Mouse (Mus musculus): ENCODE data around the gene Prr7. TPM values are rescaled to one million over a fixed set of nuclear protein-coding genes. Genes with fewer than 3 reads are reported as not detected.

Gene Prr7
- total and polyA plus RNA-seq, 3 experiments = 0.60 to 1.2 (median 0.89) TPM

GRCm38 (mm10) chr13:55444286-55444936 is 19.7 kb upstream of the Prr7 start (continued):
- peak; percentile 40; the same call in 1 of the 2 replicates for TF ChIP-seq ETS1 (conservative IDR thresholded peaks at IDR 0.05; ENCODE audit: low read depth, low read length)
- no peak for TF ChIP-seq E2F4 (IDR thresholded peaks at IDR 0.05; ENCODE audit: insufficient replicate concordance, low read depth, low read length)
- peak; percentile 44 for TF ChIP-seq BHLHE40 (IDR thresholded peaks at IDR 0.05; ENCODE audit: low read depth, low read length)
- no peak for TF ChIP-seq JUND (conservative IDR thresholded peaks at IDR 0.05; ENCODE audit: low read depth, low read length)
- no peak for TF ChIP-seq UBTF (IDR thresholded peaks at IDR 0.05; ENCODE audit: low read depth, low read length)
- peak; percentile 79; the same call in 1 of the 2 replicates for TF ChIP-seq TCF12 (IDR thresholded peaks at IDR 0.05; ENCODE audit: low read depth, low read length)
- TF ChIP-seq CHD2 (IDR thresholded peaks at IDR 0.05; ENCODE audit: low read length) = no peak
- no peak for TF ChIP-seq ZNF384 (IDR thresholded peaks at IDR 0.05; ENCODE audit: low read depth, low read length)
- TF ChIP-seq RCOR1 (conservative IDR thresholded peaks at IDR 0.05; ENCODE audit: low read depth, low read length) = 0 out of 2 replicates have a peak, but pooled peaks have one; percentile 35
- no peak for TF ChIP-seq PAX5 (IDR thresholded peaks at IDR 0.05; ENCODE audit: low read length)
- TF ChIP-seq CHD1 (IDR thresholded peaks at IDR 0.05; ENCODE audit: low read depth, low read length) = no peak
- no peak for TF ChIP-seq MAFK (IDR thresholded peaks at IDR 0.05; ENCODE audit: insufficient replicate concordance, low read length)
- peak; percentile 75; the same call in 1 of the 2 replicates for TF ChIP-seq ZMIZ1 (IDR thresholded peaks at IDR 0.05; ENCODE audit: low read depth, low read length)
- peak; percentile 27; the same call in 1 of the 2 replicates for TF ChIP-seq IRF4 (IDR thresholded peaks at IDR 0.05; ENCODE audit: low read depth, low read length)
- no peak for TF ChIP-seq JUN (IDR thresholded peaks at IDR 0.05; ENCODE audit: insufficient read depth, low read depth, low read length)

GRCm38 (mm10) chr13:55444937-55445315 is 19.1 kb upstream of the Prr7 start, which contains the start of gene Grk6:
Grk6 (plus strand) TSS chr13:55445072.
- peak; percentile 99 for DNase-seq (ENCODE audit: extremely low read depth)
- no peak for TF ChIP-seq MAZ (IDR thresholded peaks at IDR 0.05; ENCODE audit: low read depth, low read length)
- peak; percentile 93 for TF ChIP-seq CHD2 (IDR thresholded peaks at IDR 0.05; ENCODE audit: low read length)
- no peaks in the 10 kb centered on the region for H3K27me3 ChIP-seq (replicated peaks)
- H3K4me3 ChIP-seq (replicated peaks in 1 of 3; ENCODE audit: low read depth in 2 of 3, low read length in 2 of 3, poor library complexity in 1 of 3) = peak within 1 kb of the TSS; percentile 65 to 99 (median 80)
- peak within 1 kb of the TSS; percentile 98 for H3K9ac ChIP-seq (ENCODE audit: insufficient read depth, low read depth)
- in situ Hi-C loops (cut with MboI; ENCODE audit: low pct_ligation_motif_present, low pct_unique_long_range_greater_than_20kb, low sequenced_read_pairs) = no loop called here
- dilution Hi-C loops (cut with MboI; ENCODE audit: extremely low pct_ligation_motif_present, extremely low pct_unique_long_range_greater_than_20kb, low sequenced_read_pairs) = no loop called here
- H3K36me3 ChIP-seq (replicated peaks in 1 of 2; ENCODE audit: control insufficient read depth in 1 of 2, insufficient read depth in 1 of 2, low read length in 1 of 2) = peaks cover 0 to 6% of the 10 kb centered on the region in 2 experiments
- H3K4me1 ChIP-seq (ENCODE audit: control insufficient read depth in 1 of 2, insufficient read depth in 2 of 2) = peaks cover 24 to 43% of the 10 kb centered on the region in 2 experiments
- peak within 1 kb of the TSS; percentile 93 for H3K4me2 ChIP-seq (ENCODE audit: insufficient read depth, low read depth, poor library complexity, severe bottlenecking)
- H3K9me3 ChIP-seq (replicated peaks; ENCODE audit: low read length) = no peaks in the 10 kb centered on the region
- H3K79me2 ChIP-seq (replicated peaks; ENCODE audit: control insufficient read depth, extremely low read depth, insufficient read depth, poor library complexity, severe bottlenecking) = peaks cover 34% of the 10 kb centered on the region
- H3K27ac ChIP-seq (ENCODE audit: insufficient read depth, low read depth) = peak within 1 kb of the TSS; percentile 94
